ENCODE assay signal across 9 mouse cellular contexts in genomic region chr2:150023873-150024339, GRCm38 (mm10).
DNase-seq lines count a peak whose midpoint lies in the region; ATAC-seq and TF ChIP-seq lines count a peak whose summit lies in the region.
"Had no signal": no experiment of that assay in that cellular context is flagged by ENCODE, and none has a peak within 500 bp of the region (broad histone marks: within the 10 kb centered on the region; RNA-seq: fewer than 3 reads in every experiment).

No protein-coding gene starts in this region.

- peak; percentile 71 for TF ChIP-seq CTCF in intestine, postnatal 0 days (IDR thresholded peaks at IDR 0.05; ENCODE audit: low read depth)
- peak; percentile 84 for TF ChIP-seq CTCF in midbrain, postnatal 0 days (IDR thresholded peaks at IDR 0.05)

- H3K4me3 ChIP-seq in heart, embryonic 10.5 days: no peak overlapping the region
- no peak overlapping the region for H3K4me3 ChIP-seq in intestine, postnatal 0 days (ENCODE audit: low read depth, low read length)
- no peak overlapping the region for H3K4me3 ChIP-seq in midbrain, postnatal 0 days (ENCODE audit: low read depth, low read length)
- H3K4me3 ChIP-seq: myocyte had no signal

- H3K9me3 ChIP-seq in heart, embryonic 10.5 days: no peaks in the 10 kb centered on the region
- no peaks in the 10 kb centered on the region for H3K9me3 ChIP-seq in intestine, postnatal 0 days (ENCODE audit: control insufficient read depth)
- H3K9me3 ChIP-seq in midbrain, postnatal 0 days (ENCODE audit: low read length): no peaks in the 10 kb centered on the region

- H3K9ac ChIP-seq in intestine, postnatal 0 days (ENCODE audit: low read depth, low read length): no peak overlapping the region
- H3K9ac ChIP-seq in midbrain, postnatal 0 days (replicated peaks; ENCODE audit: low read length, poor library complexity, severe bottlenecking): no peak overlapping the region

- H3K27me3 ChIP-seq in heart, embryonic 10.5 days (ENCODE audit: insufficient read depth, poor library complexity, severe bottlenecking): no peaks in the 10 kb centered on the region
- no peaks in the 10 kb centered on the region for H3K27me3 ChIP-seq in intestine, postnatal 0 days (replicated peaks; ENCODE audit: control insufficient read depth, insufficient read depth, low read length)
- H3K27me3 ChIP-seq in midbrain, postnatal 0 days (ENCODE audit: insufficient read depth, low read length): no peaks in the 10 kb centered on the region

- ATAC-seq in intestine, postnatal 0 days: no peak
- ATAC-seq in midbrain, postnatal 0 days (ENCODE audit: low FRiP score): peak; percentile 89

- peak; percentile 17 to 19 for DNase-seq in heart, postnatal 10 days
- DNase-seq in heart, embryonic 10.5 days (ENCODE audit: low spot score): no peak
- DNase-seq in ZHBTc4 (ENCODE audit: low read depth, low spot score): peak; percentile 72
- peak; percentile 59 for DNase-seq in embryo, embryonic 11 days
- peak; percentile 90 for DNase-seq in midbrain, postnatal 0 days (ENCODE audit: low spot score)
- DNase-seq in urinary bladder, postnatal 10 days (ENCODE audit: low spot score): no peak
- DNase-seq in heart, postnatal 36 days: no peak

- no peak overlapping the region for H3K27ac ChIP-seq in heart, embryonic 10.5 days
- no peak overlapping the region for H3K27ac ChIP-seq in intestine, postnatal 0 days (ENCODE audit: low read depth, low read length)
- H3K27ac ChIP-seq in midbrain, postnatal 0 days (ENCODE audit: low read depth, low read length): no peak overlapping the region

- 35% methylated on average over 2 of the region's 2 CpGs for WGBS in heart, embryonic 10.5 days
- WGBS in intestine, postnatal 0 days: 36% methylated on average over 2 of the region's 2 CpGs
- WGBS in midbrain, postnatal 0 days: 18% methylated on average over 2 of the region's 2 CpGs

- no peaks in the 10 kb centered on the region for H3K4me1 ChIP-seq in heart, embryonic 10.5 days
- no peaks in the 10 kb centered on the region for H3K4me1 ChIP-seq in intestine, postnatal 0 days (replicated peaks; ENCODE audit: control insufficient read depth, insufficient read depth, low read length)
- H3K4me1 ChIP-seq in midbrain, postnatal 0 days (ENCODE audit: insufficient read depth, low read length): no peaks in the 10 kb centered on the region

- H3K36me3 ChIP-seq in heart, embryonic 10.5 days: no peaks in the 10 kb centered on the region
- no peaks in the 10 kb centered on the region for H3K36me3 ChIP-seq in intestine, postnatal 0 days (ENCODE audit: control insufficient read depth, insufficient read depth)
- no peaks in the 10 kb centered on the region for H3K36me3 ChIP-seq in midbrain, postnatal 0 days (ENCODE audit: insufficient read depth, low read length)

- intact Hi-C loops in heart, postnatal 10 days (cut with DNase I): loop anchor here (5.0 kb wide), 1 partner anchor 602 kb away; no protein-coding TSS in a partner anchor
- intact Hi-C loops in heart, postnatal 36 days (cut with DNase I): loop anchor here (5.0 kb wide), 1 partner anchor 602 kb away; no protein-coding TSS in a partner anchor

- H3K4me2 ChIP-seq in intestine, postnatal 0 days (replicated peaks; ENCODE audit: low read depth): no peak overlapping the region
- no peak overlapping the region for H3K4me2 ChIP-seq in midbrain, postnatal 0 days (ENCODE audit: low read depth, low read length, poor library complexity, severe bottlenecking)

Comparison
In these comparisons a context has a peak if more than half of its experiments do, and no peak if none do; other contexts are left out.
1. DNase-seq: peak in heart, postnatal 10 days (2 of 2), ZHBTc4 (single experiment), embryo, embryonic 11 days (single experiment) and midbrain, postnatal 0 days (single experiment); none in heart, embryonic 10.5 days (single experiment), urinary bladder, postnatal 10 days (single experiment) and heart, postnatal 36 days (0 of 2).